Mouse (Mus musculus) retina, postnatal 1 day (tissue): Measurements from ENCODE around the gene Vps41.

Source experiments
- DNase-seq: peaks from one replicate; pipeline ENCODE4 v3.0.0-alpha.2; 2012

The Vps41 gene

DNA sequence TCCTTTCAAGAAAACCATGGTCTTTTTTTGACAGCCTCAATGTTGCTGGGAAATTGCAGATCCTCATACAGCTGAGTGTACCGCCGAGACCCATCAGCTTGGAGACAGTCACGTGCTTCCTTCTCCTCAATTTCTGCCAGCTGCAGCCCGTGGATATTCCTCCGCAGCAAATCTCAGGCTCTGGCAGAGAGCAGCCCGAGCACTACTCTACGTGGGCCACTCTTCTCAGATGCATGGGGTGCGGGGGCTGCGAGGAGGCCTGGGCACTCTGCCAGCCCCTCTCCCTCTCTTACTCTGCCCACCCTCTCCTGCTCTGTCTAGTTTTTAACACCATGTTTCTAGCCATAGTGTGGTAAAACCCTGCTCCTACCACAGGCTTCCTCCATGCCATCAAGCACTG lies 175.8 kb downstream of the Vps41 start:
- DNase-seq, result no peak

DNA sequence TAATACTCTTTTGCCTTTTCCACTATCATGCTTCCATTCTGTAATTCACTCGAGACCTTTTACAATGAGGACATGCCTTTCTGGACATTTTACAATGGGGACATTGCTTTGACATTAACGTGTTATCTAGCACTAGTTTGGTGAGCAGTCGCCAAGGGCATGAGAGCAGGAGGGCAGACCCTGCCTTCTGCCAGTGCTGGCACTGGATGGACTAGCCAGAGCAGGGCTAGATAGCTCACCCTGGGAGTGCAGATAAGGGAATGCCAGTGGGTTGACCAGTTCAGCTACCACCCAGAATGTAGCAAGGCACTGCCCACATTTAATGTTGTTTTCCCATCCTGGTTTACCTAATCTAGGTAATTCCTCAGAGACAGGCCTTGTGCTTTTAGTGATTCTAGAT lies 179.7 kb downstream of the Vps41 start:
- no peak for DNase-seq

DNA sequence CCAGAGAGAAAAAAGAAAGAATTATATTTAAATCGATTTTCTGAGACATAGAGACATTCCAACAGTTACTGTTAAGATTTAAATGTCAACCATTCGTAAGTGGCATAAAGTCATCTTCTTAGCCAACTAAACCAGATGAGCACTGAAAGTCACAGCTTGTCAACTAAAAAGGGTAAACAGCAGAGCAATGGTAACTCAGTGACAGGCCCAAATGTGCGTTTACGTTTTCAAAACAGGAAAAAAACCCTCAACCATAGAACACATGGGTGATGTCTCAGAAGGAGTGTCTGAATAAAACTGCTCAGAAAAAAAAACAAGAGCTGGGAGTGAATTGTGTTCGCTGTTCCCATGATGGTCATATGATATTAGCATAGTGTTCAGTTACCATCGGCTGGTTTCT lies 186.5 kb downstream of the Vps41 start:
- no peak for DNase-seq

DNA sequence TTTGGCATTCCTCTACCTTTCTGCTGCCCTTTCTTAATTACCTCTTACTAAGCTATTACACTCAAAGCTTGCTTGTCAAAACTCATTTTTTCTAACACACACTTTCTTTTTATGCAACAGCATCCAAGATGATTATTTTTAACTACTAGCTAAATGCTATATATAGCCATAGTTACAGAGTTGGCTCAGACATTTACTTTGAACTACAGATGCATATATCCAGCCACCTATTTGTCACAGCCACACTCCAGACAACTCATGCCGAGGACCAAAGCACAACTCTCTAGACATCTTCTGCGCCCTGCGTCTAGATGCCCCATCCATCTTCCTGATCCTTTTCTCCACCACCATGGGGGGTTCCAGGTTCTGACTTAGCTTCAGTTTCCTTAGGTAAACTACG lies 197.7 kb downstream of the Vps41 start:
- DNase-seq, result no peak
